Mouse (Mus musculus): Measurements from ENCODE around the gene Ift172.

The Ift172 gene

DNA sequence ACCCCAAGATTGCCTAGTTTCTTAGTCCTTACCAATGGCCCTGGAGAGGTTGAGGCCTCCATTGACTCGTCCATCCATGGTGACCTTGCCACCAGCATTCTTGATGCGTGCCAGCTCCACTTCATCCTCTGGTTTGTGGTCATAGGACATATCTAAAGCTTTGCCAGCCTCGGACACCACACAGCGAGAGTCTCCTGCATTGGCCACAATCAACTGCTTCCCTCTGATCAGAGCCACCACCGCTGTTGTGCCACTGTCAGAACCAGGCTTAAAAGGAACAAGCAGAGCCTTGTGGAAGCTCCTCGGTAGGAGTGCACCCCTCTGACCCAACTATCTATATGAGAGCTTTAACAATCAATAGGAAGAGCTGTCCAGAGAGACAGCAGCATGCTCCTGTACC, 86.5 kb downstream of the Ift172 start:
- no peak for DNase-seq (ENCODE audit: low read depth)

DNA sequence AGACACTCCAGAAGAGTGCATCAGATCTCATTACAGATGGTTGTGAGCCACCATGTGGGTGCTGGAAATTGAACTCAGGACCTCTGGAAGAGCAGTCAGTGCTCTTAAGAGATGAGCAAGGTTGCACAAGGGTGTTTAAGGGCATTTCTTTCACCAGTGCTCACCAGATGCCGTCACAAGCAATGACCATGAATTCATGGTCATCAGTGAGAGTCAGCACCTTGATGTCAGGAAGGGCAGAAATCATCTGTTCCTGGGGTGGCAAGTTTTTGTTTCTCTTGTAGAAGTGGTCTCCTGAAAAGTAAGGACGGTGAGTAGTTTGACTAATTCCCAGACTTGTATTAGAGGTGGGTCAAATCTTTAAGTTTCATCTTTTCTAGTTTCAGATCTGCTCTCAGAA, 87.0 kb downstream of the Ift172 start:
- DNase-seq (ENCODE audit: low read depth): no peak

All from c-Kit-positive CD71-negative TER-119-negative erythroid progenitor cells, embryonic 14.5 days (primary cell).